Mouse (Mus musculus): ENCODE measurements around the gene Castor1. TPM values are rescaled to one million over a fixed set of nuclear protein-coding genes. Genes with fewer than 3 reads are reported as not detected.
A peak's percentile ranks its signal among the peaks of the same experiment; 100 is the strongest.

Gene Castor1
- polyA plus RNA-seq, 1 experiment = 15.8 TPM

GRCm38 (mm10) chr11:4186486-4187317, 31.3 kb upstream of the Castor1 start, which contains the start of gene Tbc1d10a:
Gene Tbc1d10a (plus strand): TSS chr11:4186789.
- H3K27ac ChIP-seq (ENCODE audit: insufficient read depth, low read depth, low read length) = peak within 1 kb of the TSS; percentile 97

GRCm38 (mm10) chr11:4187318-4187700, 30.7 kb upstream of the Castor1 start:
- H3K4me3 ChIP-seq (ENCODE audit: insufficient read depth, low read depth, low read length) = peak overlapping the region; percentile 91
- no peaks in the 10 kb centered on the region for H3K36me3 ChIP-seq (ENCODE audit: control insufficient read depth, insufficient read depth, low read length)
- no peaks in the 10 kb centered on the region for H3K27me3 ChIP-seq (replicated peaks; ENCODE audit: control insufficient read depth, insufficient read depth, low read length)
- no peak for TF ChIP-seq POLR2A (IDR thresholded peaks at IDR 0.05; ENCODE audit: low read depth, low read length)
- no peak for TF ChIP-seq CTCF (conservative IDR thresholded peaks at IDR 0.05; ENCODE audit: insufficient read depth, insufficient read length, low read depth, low read length)
- H3K27ac ChIP-seq (ENCODE audit: insufficient read depth, low read depth, low read length) = peak overlapping the region; percentile 97
- 9% methylated on average over 9 of the region's 9 CpGs for WGBS
- peaks cover 38% of the 10 kb centered on the region for H3K4me1 ChIP-seq (ENCODE audit: control insufficient read depth, insufficient read depth, low read length)
- no peak for DNase-seq

More at GRCm38 (mm10) chr11:4186486-4187317, 31.3 kb upstream of the Castor1 start, which contains the start of gene Tbc1d10a:
- Histone ChIP-seq H3K4me1 (ENCODE audit: control insufficient read depth, insufficient read depth, low read length) (peaks cover 32% of the 10 kb centered on the region), H3K27me3 (replicated peaks; ENCODE audit: control insufficient read depth, insufficient read depth, low read length) (no peaks in the 10 kb centered on the region), H3K36me3 (ENCODE audit: control insufficient read depth, insufficient read depth, low read length) (no peaks in the 10 kb centered on the region), H3K4me3 (ENCODE audit: insufficient read depth, low read depth, low read length) (peak within 1 kb of the TSS; percentile 91)
- TF ChIP-seq CTCF (conservative IDR thresholded peaks at IDR 0.05; ENCODE audit: insufficient read depth, insufficient read length, low read depth, low read length) = no peak
- peak; percentile 50 for TF ChIP-seq POLR2A (IDR thresholded peaks at IDR 0.05; ENCODE audit: low read depth, low read length)
- DNase-seq = peak; percentile 99
- WGBS = under 1% methylated on average over 71 of the region's 71 CpGs

- no peak overlapping the region; the same call in 1 of the 2 replicates for H3K4me3 ChIP-seq (ENCODE audit: insufficient read depth, low read depth, low read length)
- H3K27ac ChIP-seq (ENCODE audit: insufficient read depth, low read depth, low read length) = peak overlapping the region; percentile 97
- no peaks in the 10 kb centered on the region for H3K36me3 ChIP-seq (ENCODE audit: control insufficient read depth, insufficient read depth, low read length)
- peaks cover 53% of the 10 kb centered on the region for H3K4me1 ChIP-seq (ENCODE audit: control insufficient read depth, insufficient read depth, low read length)
- DNase-seq = peak; percentile 93
- H3K27me3 ChIP-seq (replicated peaks; ENCODE audit: control insufficient read depth, insufficient read depth, low read length) = no peaks in the 10 kb centered on the region
- WGBS = 45% methylated on average over 6 of the region's 6 CpGs
- TF ChIP-seq POLR2A (IDR thresholded peaks at IDR 0.05; ENCODE audit: low read depth, low read length) = no peak
- no peak for TF ChIP-seq CTCF (conservative IDR thresholded peaks at IDR 0.05; ENCODE audit: insufficient read depth, insufficient read length, low read depth, low read length)
These were observed 28.8 kb upstream of the Castor1 start for GRCm38 (mm10) chr11:4189182-4189581.

- Histone ChIP-seq H3K27me3 (replicated peaks; ENCODE audit: control insufficient read depth, insufficient read depth, low read length) (no peaks in the 10 kb centered on the region), H3K4me3 (ENCODE audit: insufficient read depth, low read depth, low read length) (no peak overlapping the region), H3K4me1 (ENCODE audit: control insufficient read depth, insufficient read depth, low read length) (peaks cover 67% of the 10 kb centered on the region), H3K36me3 (ENCODE audit: control insufficient read depth, insufficient read depth, low read length) (no peaks in the 10 kb centered on the region), H3K27ac (ENCODE audit: insufficient read depth, low read depth, low read length) (peak overlapping the region; percentile 52)
- DNase-seq = peak; percentile 50
- TF ChIP-seq POLR2A (IDR thresholded peaks at IDR 0.05; ENCODE audit: low read depth, low read length) = no peak
- TF ChIP-seq CTCF (conservative IDR thresholded peaks at IDR 0.05; ENCODE audit: insufficient read depth, insufficient read length, low read depth, low read length) = no peak
- 29% methylated on average over 3 of the region's 3 CpGs for WGBS
These were observed 27.3 kb upstream of the Castor1 start for GRCm38 (mm10) chr11:4190677-4191076.

GRCm38 (mm10) chr11:4192757-4193156, 25.3 kb upstream of the Castor1 start:
- no peaks in the 10 kb centered on the region for H3K27me3 ChIP-seq (replicated peaks; ENCODE audit: control insufficient read depth, insufficient read depth, low read length)
- H3K4me3 ChIP-seq (ENCODE audit: insufficient read depth, low read depth, low read length) = no peak overlapping the region
- no peak for TF ChIP-seq POLR2A (IDR thresholded peaks at IDR 0.05; ENCODE audit: low read depth, low read length)
- TF ChIP-seq CTCF (conservative IDR thresholded peaks at IDR 0.05; ENCODE audit: insufficient read depth, insufficient read length, low read depth, low read length) = no peak
- peaks cover 76% of the 10 kb centered on the region for H3K4me1 ChIP-seq (ENCODE audit: control insufficient read depth, insufficient read depth, low read length)
- WGBS = 55% methylated on average over 3 of the region's 3 CpGs
- H3K36me3 ChIP-seq (ENCODE audit: control insufficient read depth, insufficient read depth, low read length) = no peaks in the 10 kb centered on the region
- peak overlapping the region; percentile 3; the same call in 1 of the 2 replicates for H3K27ac ChIP-seq (ENCODE audit: insufficient read depth, low read depth, low read length)
- DNase-seq = no peak

GRCm38 (mm10) chr11:4193420-4193819, 24.6 kb upstream of the Castor1 start:
- no peaks in the 10 kb centered on the region for H3K36me3 ChIP-seq (ENCODE audit: control insufficient read depth, insufficient read depth, low read length)
- H3K27me3 ChIP-seq (replicated peaks; ENCODE audit: control insufficient read depth, insufficient read depth, low read length) = no peaks in the 10 kb centered on the region
- H3K4me1 ChIP-seq (ENCODE audit: control insufficient read depth, insufficient read depth, low read length) = peaks cover 77% of the 10 kb centered on the region
- DNase-seq = no peak
- no peak for TF ChIP-seq POLR2A (IDR thresholded peaks at IDR 0.05; ENCODE audit: low read depth, low read length)
- no peak for TF ChIP-seq CTCF (conservative IDR thresholded peaks at IDR 0.05; ENCODE audit: insufficient read depth, insufficient read length, low read depth, low read length)
- H3K4me3 ChIP-seq (ENCODE audit: insufficient read depth, low read depth, low read length) = no peak overlapping the region
- peak overlapping the region; percentile 11 for H3K27ac ChIP-seq (ENCODE audit: insufficient read depth, low read depth, low read length)

- no peak overlapping the region for H3K4me3 ChIP-seq (ENCODE audit: insufficient read depth, low read depth, low read length)
- WGBS = 59% methylated on average over 3 of the region's 3 CpGs
- H3K27ac ChIP-seq (ENCODE audit: insufficient read depth, low read depth, low read length) = peak overlapping the region; percentile 97
- no peak for DNase-seq
- H3K4me1 ChIP-seq (ENCODE audit: control insufficient read depth, insufficient read depth, low read length) = peaks cover 72% of the 10 kb centered on the region
- no peaks in the 10 kb centered on the region for H3K27me3 ChIP-seq (replicated peaks; ENCODE audit: control insufficient read depth, insufficient read depth, low read length)
- H3K36me3 ChIP-seq (ENCODE audit: control insufficient read depth, insufficient read depth, low read length) = no peaks in the 10 kb centered on the region
- TF ChIP-seq POLR2A (IDR thresholded peaks at IDR 0.05; ENCODE audit: low read depth, low read length) = no peak
- no peak for TF ChIP-seq CTCF (conservative IDR thresholded peaks at IDR 0.05; ENCODE audit: insufficient read depth, insufficient read length, low read depth, low read length)
These were observed 22.4 kb upstream of the Castor1 start for GRCm38 (mm10) chr11:4195597-4196031.
